Mouse (Mus musculus): Measurements from ENCODE around the gene Aspm.

Aspm gene

GRCm38 (mm10) chr1:139501258-139501752 is 46.7 kb downstream of the Aspm start, which contains the start of gene F13b:
Gene F13b (plus strand): TSS chr1:139501702.
- DNase-seq (ENCODE audit: low read depth, low spot score), result no peak

GRCm38 (mm10) chr1:139514556-139514955 is 60.0 kb downstream of the Aspm start:
- peak; percentile 56 for DNase-seq (ENCODE audit: low read depth, low spot score)

All from R1 (cell line).